Mouse (Mus musculus) urinary bladder, postnatal 10 days (tissue): Measurements from ENCODE around the gene Pter.

Source experiments
- DNase-seq: peaks from one replicate; pipeline ENCODE4 v3.0.0; 2022; ENCODE audit warnings: low spot score

Pter gene

DNA sequence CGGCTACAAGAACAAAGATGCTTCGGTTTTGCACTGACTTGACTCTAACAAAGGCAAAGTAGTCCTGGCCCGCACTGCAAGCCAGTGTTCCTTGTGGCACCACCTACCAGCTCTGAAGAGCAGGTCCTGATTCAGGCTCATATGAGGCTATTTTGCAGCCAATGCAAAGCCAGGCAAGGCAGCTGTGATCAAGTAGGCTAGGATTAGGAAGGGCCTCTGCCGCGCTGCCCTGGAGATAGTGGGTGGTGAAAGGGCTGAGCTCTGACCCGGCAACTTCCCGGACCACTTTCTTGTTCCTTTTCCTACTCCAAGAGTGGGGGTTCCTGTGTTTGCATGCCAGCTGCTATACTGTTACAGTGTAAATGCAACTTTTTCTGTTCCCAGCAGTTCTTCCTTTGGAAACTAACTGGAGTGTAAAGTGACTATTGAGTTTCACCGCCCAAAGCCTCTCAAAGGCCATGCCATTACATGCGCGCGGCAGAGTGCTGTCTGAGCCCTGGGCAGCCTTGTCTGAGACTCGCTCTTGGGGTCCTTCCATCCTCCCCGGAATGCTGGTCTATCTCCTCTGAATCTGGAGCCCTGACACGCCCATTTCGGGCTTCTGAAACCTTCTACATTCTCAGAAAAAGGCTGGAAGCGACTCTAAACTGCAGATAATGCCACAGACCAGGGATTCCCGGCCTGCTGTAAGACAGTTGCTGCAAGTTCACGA lies 85.6 kb downstream of the Pter start:
- no peak for DNase-seq

DNA sequence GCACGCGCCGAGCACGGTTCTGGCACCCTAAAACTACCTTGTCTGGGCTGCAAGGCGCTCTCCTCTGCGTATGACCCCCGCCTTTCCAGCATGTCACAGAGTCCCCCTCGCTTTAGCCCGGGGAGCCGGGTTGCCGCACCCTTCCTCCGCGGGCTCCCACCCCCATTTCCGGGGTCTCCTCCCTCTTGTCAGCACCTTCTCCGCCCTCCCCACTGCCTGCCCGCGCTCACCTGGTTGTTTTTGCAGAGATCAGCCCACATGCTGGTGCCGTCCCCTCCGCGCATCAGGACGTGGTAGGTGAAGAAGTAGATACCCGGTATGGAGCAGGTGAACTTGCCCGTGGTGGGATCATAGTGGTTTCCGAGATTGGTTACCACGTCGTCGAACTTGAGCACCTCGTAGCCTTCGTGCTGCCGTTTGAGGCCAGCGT lies 86.2 kb downstream of the Pter start:
- no peak for DNase-seq

DNA sequence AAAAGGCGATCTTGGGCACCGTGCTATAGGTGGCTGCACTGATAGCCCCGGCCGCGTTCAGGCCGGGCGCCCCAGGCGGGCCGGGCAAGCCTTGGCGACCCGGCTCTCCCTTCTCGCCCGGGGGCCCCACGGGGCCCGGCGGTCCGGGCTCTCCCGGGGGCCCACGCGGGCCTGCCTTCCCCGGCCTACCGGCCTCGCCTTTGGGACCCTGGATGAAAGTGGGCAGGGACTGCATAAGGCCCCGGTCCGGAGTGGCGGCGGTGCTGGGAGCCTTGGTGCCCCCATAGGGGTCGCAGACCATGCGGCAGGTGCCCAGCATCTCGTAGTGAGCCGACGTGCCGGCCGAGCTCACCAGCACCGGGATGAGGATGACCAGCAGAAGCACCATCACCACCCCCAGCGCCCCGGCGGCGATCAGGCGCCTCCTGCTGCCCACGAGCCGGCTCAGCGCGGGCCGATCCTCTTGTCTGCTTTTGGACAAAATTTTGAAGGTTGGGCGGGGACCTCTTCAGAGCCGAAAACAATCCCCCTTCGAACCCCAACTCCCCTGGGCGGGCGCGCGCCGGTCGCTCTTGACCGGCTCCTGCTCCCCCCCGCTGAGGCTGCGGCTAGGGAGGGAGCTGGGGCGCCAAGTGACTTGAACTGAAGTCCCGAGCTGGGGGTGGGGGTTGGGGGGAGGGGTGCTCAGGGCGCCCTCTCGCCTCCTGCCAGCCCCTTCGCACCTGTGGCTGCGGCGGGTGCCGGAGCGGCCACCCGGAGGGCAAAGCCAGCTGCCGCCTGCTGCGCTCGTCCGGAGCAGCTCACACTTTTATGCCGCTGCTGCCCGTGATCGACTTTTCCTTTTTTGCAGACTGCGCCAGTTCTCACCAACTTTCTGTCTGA lies 86.9 kb downstream of the Pter start:
- DNase-seq, result no peak

DNA sequence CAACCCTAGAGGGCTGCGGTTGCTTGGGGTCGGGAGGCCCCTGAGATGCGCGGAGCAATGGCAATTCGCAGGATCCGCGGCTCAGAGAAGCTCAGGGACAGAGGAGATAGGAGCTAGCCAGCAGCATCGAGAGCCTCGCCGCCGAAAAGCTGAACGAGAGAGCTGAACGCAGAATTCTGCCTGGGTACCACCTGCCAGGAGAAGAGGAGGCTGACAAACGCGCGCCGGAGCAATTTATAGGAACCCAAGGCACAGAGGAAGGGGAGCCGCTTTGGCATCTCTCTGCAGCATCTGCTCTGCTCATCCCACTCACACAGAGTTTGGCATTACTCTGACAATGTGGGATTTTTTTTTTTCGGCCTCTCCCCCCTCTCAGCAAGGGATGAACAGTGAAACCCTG lies 87.6 kb downstream of the Pter start, which contains the start of gene C1ql3:
TSS of gene C1ql3 (minus strand) at position 335 of the 400 bp plus-strand sequence.
- no peak for DNase-seq

DNA sequence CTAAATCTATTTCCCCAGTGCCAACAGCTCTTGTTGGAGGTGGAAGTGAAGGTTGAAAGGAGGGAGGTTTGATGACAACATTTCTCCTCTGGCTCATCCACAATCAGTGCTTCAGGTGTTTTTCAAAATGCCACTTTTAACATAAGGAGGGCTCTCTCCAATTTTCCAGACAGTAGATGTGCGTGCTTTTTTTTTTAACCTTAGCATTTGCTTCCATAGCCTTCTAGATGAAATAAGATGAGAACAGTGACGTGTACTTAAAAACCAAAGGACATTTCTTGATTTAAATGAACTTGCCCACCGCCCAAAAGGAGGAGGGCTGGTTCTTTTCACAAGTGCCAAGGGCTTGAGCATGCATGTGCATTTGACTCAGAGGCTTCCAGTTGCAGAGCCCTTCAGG lies 88.1 kb downstream of the Pter start:
- DNase-seq, result no peak

DNA sequence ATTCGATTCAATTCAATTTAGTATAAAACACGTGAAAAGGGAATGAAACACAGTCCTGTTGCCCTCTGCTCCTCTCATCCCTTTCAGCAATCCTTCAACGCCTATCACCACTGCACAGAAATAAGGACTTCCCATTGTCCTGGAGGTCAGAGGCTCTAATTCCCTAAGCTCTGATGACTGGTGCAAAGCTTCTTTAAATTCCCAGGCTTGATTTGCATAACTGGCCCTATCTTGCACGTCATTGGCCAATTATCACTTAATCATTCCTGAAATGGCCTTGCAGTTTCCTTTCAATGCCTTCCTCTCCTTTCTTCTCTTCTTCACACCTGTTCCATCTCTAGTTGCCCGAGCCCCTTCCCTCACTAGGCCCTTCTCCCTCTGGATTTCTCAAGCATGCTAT lies 94.5 kb downstream of the Pter start:
- no peak for DNase-seq

DNA sequence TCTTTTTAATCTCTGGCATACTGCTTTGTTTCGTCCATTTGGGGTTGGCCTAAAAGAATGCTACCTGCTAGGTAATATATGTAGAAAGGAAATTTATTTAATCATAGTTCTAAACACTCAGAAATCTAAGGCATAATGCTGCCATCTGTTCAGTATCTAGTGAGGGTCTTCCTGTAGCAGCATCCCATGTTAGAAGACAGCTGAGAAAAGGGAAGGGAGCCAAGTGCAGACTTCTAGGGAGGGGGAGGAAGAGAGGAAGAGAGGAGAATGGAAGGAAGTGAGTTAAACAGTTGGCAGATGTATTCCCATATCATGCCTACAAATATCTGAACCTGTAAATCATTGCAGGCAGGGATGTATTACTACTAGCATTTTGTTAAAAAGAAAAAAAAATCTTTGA lies 95.0 kb downstream of the Pter start:
- DNase-seq, result no peak

DNA sequence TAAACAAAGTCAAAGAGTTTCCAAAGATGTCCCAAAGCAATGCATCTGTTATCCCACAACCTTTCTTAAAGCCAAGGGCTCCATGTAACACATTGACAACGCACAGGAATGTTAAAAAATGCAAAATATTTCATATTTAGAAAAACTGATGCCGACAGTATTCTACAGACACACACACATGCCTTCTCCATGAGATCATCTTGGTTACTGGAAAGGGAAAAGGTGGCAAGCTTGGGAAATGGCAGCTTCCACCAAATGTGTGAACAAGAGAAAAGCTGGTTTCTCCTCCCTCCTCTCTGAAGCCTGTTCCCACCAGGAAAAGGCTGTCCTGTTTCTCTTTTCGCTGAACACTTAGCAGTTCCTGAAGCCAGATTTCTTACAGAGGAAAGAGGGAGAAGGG lies 114.9 kb downstream of the Pter start:
- no peak for DNase-seq

DNA sequence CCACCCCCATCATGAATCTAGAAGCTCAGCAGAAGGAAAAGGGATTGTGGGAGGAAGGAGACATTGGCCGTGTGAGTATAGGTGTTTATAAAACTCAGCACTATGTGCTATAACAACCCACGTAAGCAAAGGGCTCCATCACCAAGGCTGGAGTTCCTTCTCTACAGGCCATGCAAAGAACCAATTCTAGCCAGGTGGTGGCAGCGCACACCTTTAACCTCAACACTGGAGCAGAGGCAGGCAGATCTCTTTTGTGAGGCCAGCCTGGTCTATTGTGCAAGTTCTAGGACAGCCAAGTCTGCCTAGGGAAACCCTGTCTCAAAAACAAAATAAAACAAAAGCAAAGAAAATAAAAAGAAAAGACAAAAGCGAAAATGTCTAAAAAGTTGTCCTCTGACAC lies 115.9 kb downstream of the Pter start:
- DNase-seq, result no peak

DNA sequence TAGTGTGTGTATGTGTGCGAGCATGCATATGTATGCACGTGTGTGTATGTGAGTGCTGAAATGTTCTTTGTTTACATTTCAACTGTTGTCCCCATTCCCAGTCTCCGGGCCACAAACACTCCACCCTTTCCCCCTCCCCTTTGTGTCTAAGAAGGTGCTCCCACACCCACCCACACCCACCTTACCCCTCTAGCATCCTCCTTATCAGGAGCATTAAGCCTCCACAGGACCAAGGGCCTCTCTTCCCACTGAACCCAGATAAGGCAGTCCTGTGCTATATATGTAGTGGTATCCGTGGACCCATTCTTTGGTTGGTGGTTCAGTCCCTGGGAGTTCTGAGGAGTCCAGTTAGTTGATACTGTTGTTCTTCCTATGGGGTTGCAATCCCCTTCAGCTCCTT lies 120.7 kb downstream of the Pter start:
- DNase-seq, result no peak

DNA sequence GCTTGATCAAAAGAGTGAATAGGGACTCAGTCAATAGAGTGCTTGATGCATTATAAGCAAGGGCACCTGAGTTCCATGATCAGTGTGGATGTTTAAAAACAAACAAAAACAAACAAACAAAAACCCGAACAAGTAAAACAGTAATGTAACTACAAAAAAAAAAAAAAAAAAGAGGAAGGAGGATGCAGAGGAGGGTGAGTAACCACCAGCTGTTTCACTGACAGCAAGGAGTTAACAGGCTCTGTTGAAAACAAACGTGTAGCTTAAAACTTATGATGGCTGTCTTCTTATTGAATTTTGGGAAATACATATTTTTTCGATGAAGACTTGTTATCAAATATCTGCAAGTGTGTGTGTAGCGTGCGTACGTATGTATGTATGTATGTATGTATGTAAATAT lies 124.8 kb downstream of the Pter start:
- DNase-seq, result no peak
